Mouse (Mus musculus) frontal cortex, postnatal 10 days (tissue): ENCODE measurements around the gene Ncs1.

Experiments used
- DNase-seq, 2 experiments: peaks; one replicate each; pipeline ENCODE4 v3.0.0; 2022; ENCODE audit warnings: low spot score in 2 of 2, mixed read lengths in 1 of 2

Ncs1 gene

GRCm38 (mm10) chr2:31278483-31278882 is 32.9 kb downstream of the Ncs1 start:
- no peak for DNase-seq

- no peak for DNase-seq
Observed at GRCm38 (mm10) chr2:31281138-31281537, 35.5 kb downstream of the Ncs1 start.

- DNase-seq: no peak
Observed at GRCm38 (mm10) chr2:31282266-31282665, 36.6 kb downstream of the Ncs1 start.

- no peak for DNase-seq
Observed at GRCm38 (mm10) chr2:31282880-31283279, 37.3 kb downstream of the Ncs1 start.

GRCm38 (mm10) chr2:31284531-31284930 is 38.9 kb downstream of the Ncs1 start:
- no peak for DNase-seq

GRCm38 (mm10) chr2:31291421-31291820 is 45.8 kb downstream of the Ncs1 start:
- peak in 1 of 2 experiments; percentile 44 for DNase-seq

- DNase-seq: peak; percentile 63 to 73
Observed at GRCm38 (mm10) chr2:31294985-31295384, 49.4 kb downstream of the Ncs1 start.

- DNase-seq: no peak
Observed at GRCm38 (mm10) chr2:31296395-31296794, 50.8 kb downstream of the Ncs1 start.

GRCm38 (mm10) chr2:31297602-31298268 is 52.1 kb downstream of the Ncs1 start:
- peak in 1 of 2 experiments; percentile 49 for DNase-seq

- DNase-seq: no peak
Observed at GRCm38 (mm10) chr2:31298814-31299213, 53.2 kb downstream of the Ncs1 start.

- no peak for DNase-seq
Observed at GRCm38 (mm10) chr2:31299266-31299665, 53.6 kb downstream of the Ncs1 start.

GRCm38 (mm10) chr2:31299996-31300395 is 54.4 kb downstream of the Ncs1 start:
- no peak for DNase-seq

GRCm38 (mm10) chr2:31303177-31303576 is 57.6 kb downstream of the Ncs1 start:
- DNase-seq: no peak

GRCm38 (mm10) chr2:31304191-31304590 is 58.6 kb downstream of the Ncs1 start:
- no peak for DNase-seq

- DNase-seq: no peak
Observed at GRCm38 (mm10) chr2:31304801-31305665, 59.4 kb downstream of the Ncs1 start.

- DNase-seq: no peak
Observed at GRCm38 (mm10) chr2:31305684-31306083, 60.1 kb downstream of the Ncs1 start.

GRCm38 (mm10) chr2:31308257-31308656 is 62.6 kb downstream of the Ncs1 start:
- no peak for DNase-seq

GRCm38 (mm10) chr2:31309549-31309948 is 63.9 kb downstream of the Ncs1 start:
- DNase-seq: no peak

GRCm38 (mm10) chr2:31314007-31314465 is 68.4 kb downstream of the Ncs1 start, which contains the start of gene Hmcn2:
Hmcn2 (plus strand) TSS chr2:31314415.
- DNase-seq: no peak

GRCm38 (mm10) chr2:31318162-31318561 is 72.5 kb downstream of the Ncs1 start:
- no peak for DNase-seq

GRCm38 (mm10) chr2:31319200-31319599 is 73.6 kb downstream of the Ncs1 start:
- no peak for DNase-seq

GRCm38 (mm10) chr2:31327186-31327585 is 81.6 kb downstream of the Ncs1 start:
- DNase-seq: no peak
